Mouse (Mus musculus) layer of hippocampus, adult 18-20 months (tissue): ENCODE measurements around the gene H2-Ob. TPM values are rescaled to one million over a fixed set of nuclear protein-coding genes. Genes with fewer than 3 reads are reported as not detected.

Experiments
- total RNA-seq, 2 experiments: library from RNA; stranded (reverse); gene quantifications; 2 replicates each; pipeline ENCODE4 v1.2.3; 2021

The H2-Ob gene
- total RNA-seq, 2 experiments from 2014 or later = 0.20 to 0.37 TPM

Other genes with a start within 250 kb of the H2-Ob start
- gene H2-K1, start 238.6 kb upstream of the H2-Ob start, total RNA-seq = 10 to 100 TPM; 25.5 to 26.9 TPM
- gene Ring1, start 214.2 kb upstream of the H2-Ob start, total RNA-seq = 10 to 100 TPM; 39.0 to 40.8 TPM
- 10 to 100 TPM; 59.7 to 63.9 TPM for gene H2-Ke6, start 210.8 kb upstream of the H2-Ob start, total RNA-seq
- gene Slc39a7, start 207.2 kb upstream of the H2-Ob start, total RNA-seq = 100 to 1,000 TPM in 1 of 2 experiments, 10 to 100 TPM in 1; 90.7 to 105 TPM
- gene Rxrb, start 207.1 kb upstream of the H2-Ob start, total RNA-seq = 10 to 100 TPM; 77.1 to 85.8 TPM
- 10 to 100 TPM; 22.5 to 23.4 TPM for gene Col11a2, start 199.5 kb upstream of the H2-Ob start, total RNA-seq
- gene H2-Oa, start 146.6 kb upstream of the H2-Ob start, total RNA-seq = not detected
- 10 to 100 TPM; 27.4 to 32.5 TPM for gene H2-DMa, start 119.4 kb upstream of the H2-Ob start, total RNA-seq
- gene Brd2, start 116.3 kb upstream of the H2-Ob start, total RNA-seq = 100 to 1,000 TPM; 184 to 185 TPM
- 1 to 10 TPM; 1.3 to 1.6 TPM for gene H2-DMb2, start 95.6 kb upstream of the H2-Ob start, total RNA-seq
- 1 to 10 TPM; 3.2 to 3.8 TPM for gene H2-DMb1, start 85.8 kb upstream of the H2-Ob start, total RNA-seq
- gene Tap1, start 51.4 kb upstream of the H2-Ob start, total RNA-seq = 1 to 10 TPM; 3.6 to 3.9 TPM
- 1 to 10 TPM; 2.1 to 3.7 TPM for gene Psmb9, start 51.1 kb upstream of the H2-Ob start, total RNA-seq
- gene Psmb8, start 41.2 kb upstream of the H2-Ob start, total RNA-seq = 1 to 10 TPM; 4.1 to 5.8 TPM
- gene Tap2, start 35.4 kb upstream of the H2-Ob start, total RNA-seq = 10 to 100 TPM in 1 of 2 experiments, 1 to 10 TPM in 1; 8.4 to 12.8 TPM
- 1 to 10 TPM; 1.3 to 1.9 TPM for gene H2-Ab1, start 18.8 kb downstream of the H2-Ob start, total RNA-seq
- gene H2-Aa, start 48.9 kb downstream of the H2-Ob start, total RNA-seq = 1 to 10 TPM; 1.3 to 1.4 TPM
- gene H2-Eb1, start 67.0 kb downstream of the H2-Ob start, total RNA-seq = 1 to 10 TPM; 1.6 to 2.0 TPM
- not detected for gene H2-Eb2, start 86.8 kb downstream of the H2-Ob start, total RNA-seq
- gene Btnl2, start 115.9 kb downstream of the H2-Ob start, total RNA-seq = under 1 TPM; 0.28 to 0.87 TPM
- gene Btnl1, start 138.2 kb downstream of the H2-Ob start, total RNA-seq = not detected
- gene BC051142, start 159.9 kb downstream of the H2-Ob start, total RNA-seq = 1 to 10 TPM; 2.1 to 4.5 TPM
- not detected for gene Btnl4, start 238.4 kb downstream of the H2-Ob start, total RNA-seq